Mouse (Mus musculus) heart, embryonic 11.5 days (tissue): ENCODE data around the gene Gm11020. TPM values are rescaled to one million over a fixed set of nuclear protein-coding genes. Genes with fewer than 3 reads are reported as not detected.

Experiments
- ATAC-seq: fragments of 200-750 bp; cut with Nextera tagmentation; replicated peaks from 2 replicates; pipeline ENCODE4 v1.8.0; 2017; ENCODE audit warnings: moderate library complexity; ENCODE audit not compliant: insufficient number of reproducible peaks, low FRiP score, low TSS enrichment
- H3K27ac ChIP-seq: fragments of 300-500 bp; sonication (generic); 2 replicates; pipeline ENCODE4 v1.5.1; 2014; ENCODE audit warnings: mild to moderate bottlenecking, low read depth, low read length
- H3K27me3 ChIP-seq: fragments of 300-500 bp; sonication (generic); 2 replicates; pipeline ENCODE4 v1.6.1; 2014; ENCODE audit warnings: mild to moderate bottlenecking, low read length, mixed read lengths; ENCODE audit not compliant: control insufficient read depth, insufficient read depth
- H3K36me3 ChIP-seq: fragments of 300-500 bp; sonication (generic); 2 replicates; pipeline ENCODE4 v1.6.1; 2014; ENCODE audit warnings: mild to moderate bottlenecking, low read length, moderate library complexity, mixed read lengths; ENCODE audit not compliant: control insufficient read depth, insufficient read depth
- H3K4me1 ChIP-seq: fragments of 300-500 bp; sonication (generic); 2 replicates; pipeline ENCODE4 v1.6.1; 2014; ENCODE audit warnings: low read length; ENCODE audit not compliant: control insufficient read depth, insufficient read depth
- H3K4me2 ChIP-seq: fragments of 300-500 bp; sonication (generic); 2 replicates; pipeline ENCODE4 v1.6.1; 2014; ENCODE audit warnings: mild to moderate bottlenecking, moderate library complexity
- H3K4me3 ChIP-seq: fragments of 300-500 bp; sonication (generic); 2 replicates; pipeline ENCODE4 v1.5.1; 2014; ENCODE audit warnings: low read depth, low read length
- H3K9ac ChIP-seq: fragments of 300-500 bp; sonication (generic); 2 replicates; pipeline ENCODE4 v1.6.1; 2014; ENCODE audit warnings: mild to moderate bottlenecking, low read depth, low read length, moderate library complexity
- H3K9me3 ChIP-seq: fragments of 300-500 bp; sonication (generic); replicated peaks from 2 replicates; pipeline ENCODE4 v1.6.1; 2016; ENCODE audit warnings: low read length; ENCODE audit not compliant: control insufficient read depth
- WGBS: fragments of 180-500 bp; shearing (Covaris S2); extraction: QIAGEN DNeasy Blood & Tissue Kit; methylation state at CpG from one replicate; pipeline ENCODE4 v1.1.7; 2014; ENCODE audit not compliant: insufficient replicate concordance; 5-methylcytosine and 5-hydroxymethylcytosine counted together
- polyA plus RNA-seq: library from polyadenylated mRNA; unstranded; fragments of >200 nt; fragmentation: Nextera tagmentation; extraction: Ambion mirVana; gene quantifications from 2 replicates; pipeline ENCODE4 v1.2.1, GENCODE M21; 2014

Gm11020 gene
- polyA plus RNA-seq, 1 experiment from 2014 or later: not detected

GRCm38 (mm10) chr8:104339983-104340232, 18.5 kb downstream of the Gm11020 start:
- Histone ChIP-seq H3K27ac (peak overlapping the region; percentile 92; the same call in 1 of the 2 replicates), H3K9me3 (no peaks in the 10 kb centered on the region), H3K4me2 (peak overlapping the region; percentile 81), H3K4me1 (peaks cover 10% of the 10 kb centered on the region; the same call in 1 of the 2 replicates), H3K27me3 (no peaks in the 10 kb centered on the region), H3K36me3 (no peaks in the 10 kb centered on the region; the same call in 1 of the 2 replicates), H3K9ac (peak overlapping the region; percentile 83), H3K4me3 (peak overlapping the region; percentile 71)
- 0% methylated on average over 6 of the region's 6 CpGs for WGBS
- ATAC-seq: 0 out of 2 replicates have a peak, but pooled peaks have one; percentile 0

DNA sequence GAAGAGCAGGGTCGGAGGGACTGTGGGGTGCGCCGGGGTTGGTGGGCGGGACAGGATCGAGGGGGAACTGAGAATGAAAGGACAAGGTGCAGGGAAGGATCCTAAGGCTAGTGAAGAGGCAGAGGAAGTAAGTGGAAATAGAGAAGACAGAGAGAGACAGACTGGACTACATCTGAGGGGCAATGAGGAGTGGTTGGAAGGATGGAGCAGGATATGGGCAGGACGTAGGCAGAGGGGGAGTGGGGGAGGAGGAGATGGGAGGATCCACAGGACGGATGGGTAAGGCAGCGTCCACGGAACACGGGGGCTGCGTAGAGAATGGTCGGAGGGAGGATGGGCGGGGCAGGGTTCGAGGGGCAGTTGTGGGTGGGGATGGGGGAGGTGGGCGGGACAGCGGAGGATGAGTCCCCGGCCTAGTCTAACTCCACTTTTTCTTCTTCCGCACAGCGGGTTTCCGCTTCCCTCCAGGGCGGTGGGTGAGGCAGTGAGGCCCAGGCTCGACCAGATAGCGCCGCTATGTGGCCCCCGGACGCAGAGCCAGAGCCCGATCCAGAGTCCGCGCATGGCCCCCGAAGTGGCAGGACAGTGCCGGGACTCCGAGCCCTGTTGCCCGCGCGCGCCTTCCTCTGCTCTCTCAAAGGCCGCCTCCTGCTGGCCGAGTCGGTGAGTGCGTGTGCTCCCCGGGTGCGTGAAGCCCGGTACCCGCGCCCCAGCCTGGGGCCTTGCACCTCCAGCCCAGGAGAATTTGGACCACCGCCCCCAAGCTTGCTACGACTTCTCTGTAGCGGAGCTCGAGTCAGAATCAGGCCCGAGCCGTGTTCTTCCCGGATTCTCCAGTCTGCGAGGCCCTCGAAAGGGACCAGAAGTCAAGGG, 19.1 kb downstream of the Gm11020 start:
- H3K36me3 ChIP-seq: no peaks in the 10 kb centered on the region; the same call in 1 of the 2 replicates
- WGBS: 1% methylated on average over 52 of the region's 54 CpGs
- ATAC-seq: peak; percentile 82
- peak overlapping the region; percentile 92 for H3K27ac ChIP-seq
- no peaks in the 10 kb centered on the region for H3K27me3 ChIP-seq
- peak overlapping the region; percentile 81 for H3K4me2 ChIP-seq
- H3K9ac ChIP-seq: peak overlapping the region; percentile 83
- H3K9me3 ChIP-seq: no peaks in the 10 kb centered on the region
- peaks cover 10% of the 10 kb centered on the region; the same call in 1 of the 2 replicates for H3K4me1 ChIP-seq
- peak overlapping the region; percentile 71 for H3K4me3 ChIP-seq

- no peaks in the 10 kb centered on the region for H3K27me3 ChIP-seq
- peak overlapping the region; percentile 83 for H3K9ac ChIP-seq
- ATAC-seq: peak; percentile 67
- peaks cover under 1% of the 10 kb centered on the region; the same call in 1 of the 2 replicates for H3K36me3 ChIP-seq
- peaks cover 10% of the 10 kb centered on the region; the same call in 1 of the 2 replicates for H3K4me1 ChIP-seq
- H3K27ac ChIP-seq: peak overlapping the region; percentile 92
- 1% methylated on average over 24 of the region's 24 CpGs for WGBS
- H3K4me2 ChIP-seq: peak overlapping the region; percentile 81
- H3K4me3 ChIP-seq: peak overlapping the region; percentile 71
- H3K9me3 ChIP-seq: no peaks in the 10 kb centered on the region
Measured at GRCm38 (mm10) chr8:104341106-104341561, 19.8 kb downstream of the Gm11020 start.

- Histone ChIP-seq H3K27ac (peak overlapping the region; percentile 29; the same call in 1 of the 2 replicates), H3K4me1 (peaks cover 10% of the 10 kb centered on the region; the same call in 1 of the 2 replicates), H3K9me3 (no peaks in the 10 kb centered on the region), H3K36me3 (peaks cover 4% of the 10 kb centered on the region; the same call in 1 of the 2 replicates), H3K9ac (peak overlapping the region; percentile 31; the same call in 1 of the 2 replicates), H3K4me3 (peak overlapping the region; percentile 71), H3K27me3 (no peaks in the 10 kb centered on the region), H3K4me2 (peak overlapping the region; percentile 81)
- no peak for ATAC-seq
- 42% methylated on average over 6 of the region's 6 CpGs for WGBS
Measured at GRCm38 (mm10) chr8:104341678-104342077, 20.3 kb downstream of the Gm11020 start.

DNA sequence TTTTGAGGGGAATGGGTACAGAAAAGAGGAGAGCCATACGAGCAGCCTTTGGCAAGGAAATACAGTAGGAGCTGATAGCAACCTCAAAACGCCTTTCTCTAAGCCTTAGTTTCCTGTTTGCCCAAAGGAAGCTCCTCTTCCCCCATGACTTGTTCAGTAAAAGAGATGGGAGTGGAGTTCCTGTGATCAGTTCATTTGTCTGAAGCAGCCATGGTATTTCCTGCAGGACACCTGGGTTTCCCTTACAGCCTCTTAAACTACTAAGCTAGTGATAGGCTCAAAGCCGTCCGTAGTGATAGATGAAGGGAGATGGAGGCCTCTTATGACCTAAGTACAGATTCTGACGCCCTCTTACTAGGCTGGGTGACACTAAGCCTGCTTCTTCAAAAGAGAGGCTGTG, 21.1 kb downstream of the Gm11020 start:
- Histone ChIP-seq H3K4me3 (no peak overlapping the region), H3K4me1 (peaks cover 10% of the 10 kb centered on the region; the same call in 1 of the 2 replicates), H3K27me3 (no peaks in the 10 kb centered on the region), H3K9ac (no peak overlapping the region), H3K9me3 (no peaks in the 10 kb centered on the region), H3K36me3 (peaks cover 4% of the 10 kb centered on the region; the same call in 1 of the 2 replicates), H3K27ac (no peak overlapping the region), H3K4me2 (peak overlapping the region; percentile 81; the same call in 1 of the 2 replicates)
- ATAC-seq: no peak
- WGBS: 53% methylated on average over 5 of the region's 5 CpGs

DNA sequence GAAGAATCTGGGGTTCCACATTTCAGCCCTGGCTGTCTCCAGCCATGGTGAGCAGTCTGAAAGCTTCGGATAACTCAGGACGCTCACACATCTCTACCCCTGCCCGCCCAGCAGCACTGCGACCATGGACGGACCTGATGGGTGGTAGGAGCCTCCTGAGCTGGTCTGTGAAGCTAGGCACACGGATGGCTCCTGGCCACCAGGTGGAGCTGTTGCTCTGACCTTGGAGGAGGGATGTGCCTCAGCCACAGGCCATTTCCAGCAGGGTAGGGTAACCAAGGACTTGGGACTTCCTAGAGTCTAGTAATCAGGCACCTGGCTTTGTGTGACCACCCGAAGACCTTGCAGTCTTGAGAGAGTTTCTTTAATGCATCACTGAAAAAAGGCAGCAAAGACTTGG, 22.6 kb downstream of the Gm11020 start:
- H3K27me3 ChIP-seq: no peaks in the 10 kb centered on the region
- no peak overlapping the region for H3K4me2 ChIP-seq
- H3K4me3 ChIP-seq: no peak overlapping the region
- no peak overlapping the region for H3K27ac ChIP-seq
- no peak for ATAC-seq
- peaks cover 4% of the 10 kb centered on the region; the same call in 1 of the 2 replicates for H3K36me3 ChIP-seq
- peaks cover 14% of the 10 kb centered on the region; the same call in 1 of the 2 replicates for H3K4me1 ChIP-seq
- H3K9me3 ChIP-seq: no peaks in the 10 kb centered on the region
- WGBS: 13% methylated on average over 7 of the region's 7 CpGs
- H3K9ac ChIP-seq: no peak overlapping the region

- H3K27ac ChIP-seq: no peak overlapping the region
- H3K4me1 ChIP-seq: peaks cover 11% of the 10 kb centered on the region; the same call in 1 of the 2 replicates
- no peak overlapping the region for H3K4me2 ChIP-seq
- ATAC-seq: no peak
- no peak overlapping the region; the same call in 1 of the 2 replicates for H3K9ac ChIP-seq
- no peaks in the 10 kb centered on the region for H3K9me3 ChIP-seq
- no peaks in the 10 kb centered on the region for H3K27me3 ChIP-seq
- peaks cover 4% of the 10 kb centered on the region; the same call in 1 of the 2 replicates for H3K36me3 ChIP-seq
- 85% methylated on average over 5 of the region's 5 CpGs for whole genome bisulfite sequencing
- no peak overlapping the region for H3K4me3 ChIP-seq
Measured at GRCm38 (mm10) chr8:104344622-104345021, 23.3 kb downstream of the Gm11020 start.

- Histone ChIP-seq H3K4me2 (no peak overlapping the region), H3K4me3 (no peak overlapping the region), H3K9ac (no peak overlapping the region), H3K27ac (no peak overlapping the region), H3K27me3 (no peaks in the 10 kb centered on the region), H3K36me3 (peaks cover 4% of the 10 kb centered on the region; the same call in 1 of the 2 replicates), H3K4me1 (peaks cover 11% of the 10 kb centered on the region; the same call in 1 of the 2 replicates), H3K9me3 (no peaks in the 10 kb centered on the region)
- no peak for ATAC-seq
- 46% methylated on average over 12 of the region's 12 CpGs for WGBS
Measured at GRCm38 (mm10) chr8:104346706-104347105, 25.3 kb downstream of the Gm11020 start.
